Mouse (Mus musculus): ENCODE data around the gene Ptpn22. TPM values are rescaled to one million over a fixed set of nuclear protein-coding genes. Genes with fewer than 3 reads are reported as not detected.
"Not testable (repeated sequence)": the region's sequence is repeated elsewhere in the genome, so short reads cannot be mapped to it uniquely, and the experiment has no call there.

Gene Ptpn22
- total and polyA plus RNA-seq, 2 experiments from 2014 or later = 0.19 to 0.46 TPM

GRCm38 (mm10) chr3:103832426-103832825 is 27.2 kb upstream of the Ptpn22 start, which contains the start of gene Bcl2l15:
Bcl2l15 (plus strand) TSS chr3:103832601.
- H3K4me2 ChIP-seq (ENCODE audit: low read depth) = no peak within 1 kb of the TSS
- H3K9me3 ChIP-seq (ENCODE audit: low read length) = no peaks in the 10 kb centered on the region
- no peak for TF ChIP-seq CTCF (IDR thresholded peaks at IDR 0.05; ENCODE audit: low read depth)
- H3K27me3 ChIP-seq (ENCODE audit: insufficient read depth, low read length) = no peaks in the 10 kb centered on the region
- H3K4me1 ChIP-seq (ENCODE audit: insufficient read depth) = no peaks in the 10 kb centered on the region
- H3K4me3 ChIP-seq (ENCODE audit: low read depth, low read length) = no peak within 1 kb of the TSS
- no peak within 1 kb of the TSS for H3K27ac ChIP-seq (ENCODE audit: low read depth, low read length)
- no peak for DNase-seq
- no peaks in the 10 kb centered on the region for H3K36me3 ChIP-seq (ENCODE audit: insufficient read depth)
- H3K9ac ChIP-seq = no peak within 1 kb of the TSS
- no peak for ATAC-seq

GRCm38 (mm10) chr3:103834001-103834400 is 25.6 kb upstream of the Ptpn22 start:
- no peak overlapping the region for H3K9ac ChIP-seq
- H3K9me3 ChIP-seq (ENCODE audit: low read length) = no peaks in the 10 kb centered on the region
- no peak for TF ChIP-seq CTCF (IDR thresholded peaks at IDR 0.05; ENCODE audit: low read depth)
- ATAC-seq = no peak
- WGBS = 84% methylated on average over 2 of the region's 2 CpGs
- no peaks in the 10 kb centered on the region for H3K4me1 ChIP-seq (ENCODE audit: insufficient read depth)
- H3K4me3 ChIP-seq (ENCODE audit: low read depth, low read length) = no peak overlapping the region
- H3K36me3 ChIP-seq (ENCODE audit: insufficient read depth) = no peaks in the 10 kb centered on the region
- H3K27ac ChIP-seq (ENCODE audit: low read depth, low read length) = no peak overlapping the region
- no peak overlapping the region for H3K4me2 ChIP-seq (ENCODE audit: low read depth)
- no peak for DNase-seq
- H3K27me3 ChIP-seq (ENCODE audit: insufficient read depth, low read length) = no peaks in the 10 kb centered on the region

- H3K9me3 ChIP-seq (ENCODE audit: low read length) = no peaks in the 10 kb centered on the region
- no peaks in the 10 kb centered on the region for H3K4me1 ChIP-seq (ENCODE audit: insufficient read depth)
- H3K36me3 ChIP-seq (ENCODE audit: insufficient read depth) = no peaks in the 10 kb centered on the region
- no peak for DNase-seq
- H3K27ac ChIP-seq (ENCODE audit: low read depth, low read length) = no peak overlapping the region
- ATAC-seq = no peak
- H3K9ac ChIP-seq = no peak overlapping the region
- no peak for TF ChIP-seq CTCF (IDR thresholded peaks at IDR 0.05; ENCODE audit: low read depth)
- no peaks in the 10 kb centered on the region for H3K27me3 ChIP-seq (ENCODE audit: insufficient read depth, low read length)
- no peak overlapping the region for H3K4me3 ChIP-seq (ENCODE audit: low read depth, low read length)
- 80% methylated on average over 6 of the region's 6 CpGs for WGBS
- no peak overlapping the region for H3K4me2 ChIP-seq (ENCODE audit: low read depth)
These were observed 24.2 kb upstream of the Ptpn22 start for GRCm38 (mm10) chr3:103835272-103835950.

- Histone ChIP-seq H3K4me3 (ENCODE audit: low read depth, low read length) (no peak overlapping the region), H3K4me2 (ENCODE audit: low read depth) (no peak overlapping the region), H3K4me1 (ENCODE audit: insufficient read depth) (no peaks in the 10 kb centered on the region), H3K27ac (ENCODE audit: low read depth, low read length) (no peak overlapping the region), H3K36me3 (ENCODE audit: insufficient read depth) (no peaks in the 10 kb centered on the region), H3K9me3 (ENCODE audit: low read length) (no peaks in the 10 kb centered on the region), H3K9ac (no peak overlapping the region), H3K27me3 (ENCODE audit: insufficient read depth, low read length) (no peaks in the 10 kb centered on the region)
- ATAC-seq (no peak), DNase-seq (peak; percentile 12)
- 64% methylated on average over 10 of the region's 10 CpGs for WGBS
- TF ChIP-seq CTCF (IDR thresholded peaks at IDR 0.05; ENCODE audit: low read depth) = no peak
These were observed 23.7 kb upstream of the Ptpn22 start for GRCm38 (mm10) chr3:103835951-103836310.

- no peaks in the 10 kb centered on the region for H3K36me3 ChIP-seq (ENCODE audit: insufficient read depth)
- WGBS = 92% methylated on average over 5 of the region's 5 CpGs
These were observed 23.1 kb upstream of the Ptpn22 start for GRCm38 (mm10) chr3:103836453-103836852.

GRCm38 (mm10) chr3:103839711-103840110 is 19.9 kb upstream of the Ptpn22 start:
- WGBS = 90% methylated on average over 6 of the region's 6 CpGs

More at GRCm38 (mm10) chr3:103836453-103836852, 23.1 kb upstream of the Ptpn22 start:
- ATAC-seq = no peak
- Histone ChIP-seq H3K27ac (ENCODE audit: low read depth, low read length) (no peak overlapping the region), H3K4me3 (ENCODE audit: low read depth, low read length) (no peak overlapping the region), H3K27me3 (ENCODE audit: insufficient read depth, low read length) (no peaks in the 10 kb centered on the region), H3K9ac (no peak overlapping the region), H3K4me2 (ENCODE audit: low read depth) (no peak overlapping the region), H3K4me1 (ENCODE audit: insufficient read depth) (no peaks in the 10 kb centered on the region), H3K9me3 (ENCODE audit: low read length) (no peaks in the 10 kb centered on the region)
- DNase-seq = no peak
- no peak for TF ChIP-seq CTCF (IDR thresholded peaks at IDR 0.05; ENCODE audit: low read depth)

GRCm38 (mm10) chr3:103840195-103840594 is 19.4 kb upstream of the Ptpn22 start:
- H3K4me2 ChIP-seq (ENCODE audit: low read depth); H3K36me3 ChIP-seq (ENCODE audit: insufficient read depth); H3K9ac ChIP-seq; H3K4me3 ChIP-seq (ENCODE audit: low read depth, low read length); H3K9me3 ChIP-seq (ENCODE audit: low read length); H3K27me3 ChIP-seq (ENCODE audit: insufficient read depth, low read length); ATAC-seq; H3K27ac ChIP-seq (ENCODE audit: low read depth, low read length); DNase-seq; H3K4me1 ChIP-seq (ENCODE audit: insufficient read depth): not testable (repeated sequence)
- 77% methylated on average over 3 of the region's 3 CpGs for WGBS

More at GRCm38 (mm10) chr3:103839711-103840110, 19.9 kb upstream of the Ptpn22 start:
- Histone ChIP-seq H3K9ac (no peak overlapping the region), H3K36me3 (ENCODE audit: insufficient read depth) (no peaks in the 10 kb centered on the region), H3K4me3 (ENCODE audit: low read depth, low read length) (no peak overlapping the region), H3K27ac (ENCODE audit: low read depth, low read length) (no peak overlapping the region), H3K4me1 (ENCODE audit: insufficient read depth) (no peaks in the 10 kb centered on the region), H3K27me3 (ENCODE audit: insufficient read depth, low read length) (no peaks in the 10 kb centered on the region), H3K9me3 (ENCODE audit: low read length) (no peaks in the 10 kb centered on the region), H3K4me2 (ENCODE audit: low read depth) (no peak overlapping the region)
- ATAC-seq (no peak), DNase-seq (no peak)
- TF ChIP-seq CTCF (IDR thresholded peaks at IDR 0.05; ENCODE audit: low read depth) = no peak

GRCm38 (mm10) chr3:103840946-103841345 is 18.6 kb upstream of the Ptpn22 start:
- H3K27me3 ChIP-seq (ENCODE audit: insufficient read depth, low read length); H3K9ac ChIP-seq: not testable (repeated sequence)
- 94% methylated on average over 7 of the region's 7 CpGs for WGBS

More at GRCm38 (mm10) chr3:103840946-103841345, 18.6 kb upstream of the Ptpn22 start:
- H3K36me3 ChIP-seq (ENCODE audit: insufficient read depth); H3K9me3 ChIP-seq (ENCODE audit: low read length); H3K4me3 ChIP-seq (ENCODE audit: low read depth, low read length); DNase-seq; H3K4me2 ChIP-seq (ENCODE audit: low read depth); H3K27ac ChIP-seq (ENCODE audit: low read depth, low read length); H3K4me1 ChIP-seq (ENCODE audit: insufficient read depth); ATAC-seq: not testable (repeated sequence)

Data from forebrain, postnatal 0 days (tissue).